Mouse (Mus musculus): Measurements from ENCODE around the gene Mpp4. TPM values are rescaled to one million over a fixed set of nuclear protein-coding genes. Genes with fewer than 3 reads are reported as not detected.

Mpp4 gene
- total RNA-seq, 2 experiments from 2014 or later, result 0.11 TPM; not detected in 1

- no peak for ATAC-seq (ENCODE audit: poor library complexity, severe bottlenecking)
Observed at GRCm38 (mm10) chr1:59094705-59095104, 68.5 kb downstream of the Mpp4 start, which contains the start of gene C2cd6. Gene C2cd6 (minus strand): TSS chr1:59094900.

Other genes with a start within 250 kb of the Mpp4 start
- 24.1 and 29.6 TPM in 2 replicates for gene Trak2, start 190.0 kb downstream of the Mpp4 start, total RNA-seq (2015)
- gene Trak2, start 190.0 kb downstream of the Mpp4 start, total RNA-seq (2017), result 22.2 and 32.9 TPM in 2 replicates
- 18.5 and 19.1 TPM in 2 replicates for gene Stradb, start 189.9 kb downstream of the Mpp4 start, total RNA-seq (2015)
- gene Stradb, start 189.9 kb downstream of the Mpp4 start, total RNA-seq (2017), result 8.3 and 8.6 TPM in 2 replicates
- gene C2cd6, start 68.5 kb downstream of the Mpp4 start, total RNA-seq (2015), result not detected in 2 replicates
- not detected in 2 replicates for gene C2cd6, start 68.5 kb downstream of the Mpp4 start, total RNA-seq (2017)
- gene Tmem237, start 43.0 kb downstream of the Mpp4 start, total RNA-seq (2015), result 2.4 and 5.8 TPM in 2 replicates
- gene Tmem237, start 43.0 kb downstream of the Mpp4 start, total RNA-seq (2017), result 7.2 and 11.0 TPM in 2 replicates
- 2.1 and 3.1 TPM in 2 replicates for gene Als2, start 73.8 kb upstream of the Mpp4 start, total RNA-seq (2015)
- 4.8 and 5.1 TPM in 2 replicates for gene Als2, start 73.8 kb upstream of the Mpp4 start, total RNA-seq (2017)
- not detected in 2 replicates for gene Cdk15, start 93.5 kb upstream of the Mpp4 start, total RNA-seq (2015)
- gene Cdk15, start 93.5 kb upstream of the Mpp4 start, total RNA-seq (2017), result not detected in 2 replicates

Data from megakaryocyte, adult 5-6 weeks (primary cell).